Mouse (Mus musculus) limb, embryonic 15.5 days (tissue): Measurements from ENCODE around the gene Foxa1. TPM values are rescaled to one million over a fixed set of nuclear protein-coding genes. Genes with fewer than 3 reads are reported as not detected.

Experiments used
- ATAC-seq: fragments of 200-750 bp; cut with Nextera tagmentation; 2 replicates; pipeline ENCODE4 v1.8.0; 2017; ENCODE audit warnings: low read depth, moderate TSS enrichment; ENCODE audit not compliant: insufficient number of reproducible peaks, low FRiP score, low TSS enrichment
- H3K27ac ChIP-seq: fragments of 300-500 bp; sonication (generic); 2 replicates; pipeline ENCODE4 v1.5.1; 2015; ENCODE audit warnings: moderate library complexity, mild to moderate bottlenecking, inconsistent platforms
- H3K27me3 ChIP-seq: fragments of 300-500 bp; sonication (generic); 2 replicates; pipeline ENCODE4 v1.6.1; 2015; ENCODE audit warnings: inconsistent platforms
- H3K36me3 ChIP-seq: fragments of 300-500 bp; sonication (generic); 2 replicates; pipeline ENCODE4 v1.6.1; 2015; ENCODE audit warnings: inconsistent platforms
- H3K4me1 ChIP-seq: fragments of 300-500 bp; sonication (generic); 2 replicates; pipeline ENCODE4 v1.6.1; 2015; ENCODE audit warnings: inconsistent platforms
- H3K4me2 ChIP-seq: fragments of 300-500 bp; sonication (generic); 2 replicates; pipeline ENCODE4 v1.6.1; 2015; ENCODE audit warnings: mild to moderate bottlenecking, inconsistent platforms
- H3K4me3 ChIP-seq: fragments of 300-500 bp; sonication (generic); 2 replicates; pipeline ENCODE4 v1.5.1; 2015; ENCODE audit warnings: mild to moderate bottlenecking, inconsistent platforms
- H3K9ac ChIP-seq: fragments of 300-500 bp; sonication (generic); 2 replicates; pipeline ENCODE4 v1.6.1; 2015; ENCODE audit warnings: inconsistent platforms
- H3K9me3 ChIP-seq: fragments of 300-500 bp; sonication (generic); 2 replicates; pipeline ENCODE4 v1.6.1; 2016; ENCODE audit warnings: inconsistent platforms
- WGBS: fragments of 180-500 bp; shearing (Covaris S2); methylation state at CpG from one replicate; pipeline ENCODE4 v1.1.7; 2015; 5-methylcytosine and 5-hydroxymethylcytosine counted together
- polyA plus RNA-seq: library from polyadenylated mRNA; unstranded; fragments of >200 nt; fragmentation: Nextera tagmentation; extraction: Ambion mirVana; gene quantifications from 2 replicates; pipeline ENCODE4 v1.2.1, GENCODE M21; 2015

The Foxa1 gene
- polyA plus RNA-seq, 1 experiment from 2014 or later, result not detected

DNA sequence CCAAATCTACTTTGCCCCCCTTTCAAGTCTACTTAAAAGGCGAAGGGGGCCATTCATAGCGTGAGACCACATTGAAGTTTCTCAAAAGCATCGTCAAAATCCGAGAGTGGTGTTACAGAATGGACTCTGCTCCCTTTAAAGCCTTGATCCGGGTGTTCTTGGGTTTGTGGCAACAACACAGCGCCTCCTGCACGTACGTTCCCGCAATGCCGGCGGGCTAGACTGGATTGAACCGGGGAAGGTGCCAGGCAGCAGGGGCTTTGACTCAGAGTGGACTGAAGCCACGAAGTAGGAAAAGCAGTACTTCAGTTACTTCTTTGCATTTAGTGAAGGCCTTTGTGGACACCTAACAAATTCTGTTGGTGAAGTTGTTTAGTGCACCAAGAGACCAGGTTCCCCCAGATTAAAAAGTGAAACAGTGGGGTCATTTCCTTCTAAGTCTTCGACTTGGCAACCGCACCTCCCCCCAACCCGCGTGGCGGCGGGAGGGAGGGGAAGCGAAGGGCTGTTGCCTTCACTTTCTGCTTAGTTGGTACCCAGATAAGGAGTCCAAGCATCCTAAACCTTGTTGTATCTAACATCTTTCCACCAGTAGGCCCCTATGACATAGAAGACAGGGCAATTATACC is 1.8 kb upstream of the Foxa1 start:
- no peak overlapping the region for H3K9ac ChIP-seq
- H3K4me1 ChIP-seq, result peaks cover 38% of the 10 kb centered on the region
- no peak overlapping the region for H3K4me3 ChIP-seq
- H3K27ac ChIP-seq, result no peak overlapping the region
- no peak overlapping the region for H3K4me2 ChIP-seq
- peaks cover 93% of the 10 kb centered on the region for H3K27me3 ChIP-seq
- 2% methylated on average over 20 of the region's 20 CpGs for WGBS
- no peaks in the 10 kb centered on the region for H3K36me3 ChIP-seq
- no peaks in the 10 kb centered on the region for H3K9me3 ChIP-seq
- no peak for ATAC-seq

GRCm38 (mm10) chr12:57547890-57548289 is 1.2 kb upstream of the Foxa1 start:
- WGBS, result 4% methylated on average over 9 of the region's 9 CpGs
- no peak for ATAC-seq
- Histone ChIP-seq H3K9me3 (no peaks in the 10 kb centered on the region), H3K4me3 (no peak overlapping the region), H3K4me1 (peaks cover 43% of the 10 kb centered on the region), H3K27ac (no peak overlapping the region), H3K36me3 (no peaks in the 10 kb centered on the region), H3K27me3 (peaks cover 93% of the 10 kb centered on the region), H3K4me2 (no peak overlapping the region), H3K9ac (no peak overlapping the region)

GRCm38 (mm10) chr12:57545371-57546241 is 1.1 kb downstream of the Foxa1 start:
- H3K9me3 ChIP-seq, result no peaks in the 10 kb centered on the region

DNA sequence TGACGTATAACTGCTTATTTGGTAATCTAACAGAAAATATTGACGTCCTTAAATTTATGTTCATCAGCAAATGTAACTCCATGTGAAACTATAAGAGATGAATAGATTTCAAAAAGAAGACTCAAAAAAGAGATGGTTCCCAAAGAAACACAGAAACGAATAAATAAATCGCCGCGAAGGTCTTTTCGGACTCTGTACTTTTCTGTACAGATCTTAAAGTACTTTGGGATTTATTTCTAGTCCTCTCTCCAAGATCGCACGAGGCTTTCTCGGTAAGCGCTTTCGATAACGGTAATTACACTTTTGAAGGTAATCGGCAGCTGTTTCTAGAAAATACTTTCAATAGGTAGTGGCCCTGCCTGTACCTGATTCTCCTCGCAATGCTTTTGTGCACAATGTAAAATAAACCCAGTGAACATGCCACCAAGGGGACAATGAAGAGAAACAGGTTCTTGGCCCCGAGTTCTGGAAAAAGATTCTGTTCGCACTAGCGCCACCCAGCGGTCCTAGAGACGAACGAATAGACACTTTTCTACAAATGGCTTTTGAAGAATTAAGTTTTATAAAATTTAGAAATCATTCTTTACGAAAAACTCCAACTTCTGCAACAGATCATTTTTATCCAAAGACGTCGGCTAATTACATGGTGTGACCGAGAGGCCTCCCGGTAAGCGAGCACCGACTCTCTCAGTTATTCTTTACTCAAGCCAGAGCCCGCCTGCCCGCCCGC is 1.9 kb downstream of the Foxa1 start:
- Histone ChIP-seq H3K9ac (no peak overlapping the region), H3K36me3 (no peaks in the 10 kb centered on the region), H3K4me3 (peak overlapping the region; percentile 49), H3K27me3 (peaks cover 87% of the 10 kb centered on the region), H3K4me2 (peak overlapping the region; percentile 93), H3K9me3 (no peaks in the 10 kb centered on the region), H3K27ac (no peak overlapping the region), H3K4me1 (peaks cover 49% of the 10 kb centered on the region)
- ATAC-seq, result no peak
- under 1% methylated on average over 31 of the region's 31 CpGs for WGBS

More at GRCm38 (mm10) chr12:57545371-57546241, 1.1 kb downstream of the Foxa1 start:
- WGBS, result under 1% methylated on average over 99 of the region's 106 CpGs
- H3K4me3 ChIP-seq, result peak overlapping the region; percentile 49
- peaks cover 54% of the 10 kb centered on the region for H3K4me1 ChIP-seq
- peak; percentile 37; the same call in 1 of the 2 replicates for ATAC-seq
- no peak overlapping the region for H3K27ac ChIP-seq
- H3K9ac ChIP-seq, result no peak overlapping the region
- no peaks in the 10 kb centered on the region for H3K36me3 ChIP-seq
- H3K27me3 ChIP-seq, result peaks cover 92% of the 10 kb centered on the region
- peak overlapping the region; percentile 93 for H3K4me2 ChIP-seq

DNA sequence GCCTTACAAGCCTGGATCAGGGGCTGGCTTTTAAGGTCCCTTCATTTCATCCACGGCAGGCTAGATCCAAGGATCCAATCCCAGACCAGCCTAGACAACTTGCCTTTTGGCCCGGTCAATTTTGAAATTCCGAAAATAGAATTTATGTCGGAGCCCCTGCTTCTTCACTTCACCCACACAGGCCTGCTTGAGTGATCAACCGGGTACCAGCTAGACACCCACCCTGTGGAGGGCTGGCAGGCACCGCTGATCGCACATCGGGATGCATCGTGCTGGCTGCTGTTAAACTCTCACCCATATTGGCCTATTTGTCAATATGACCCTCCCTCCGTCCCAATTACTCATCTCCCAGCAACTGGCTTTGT is 3.1 kb downstream of the Foxa1 start:
- ATAC-seq, result no peak
- H3K4me3 ChIP-seq, result 0 out of 2 replicates have a peak overlapping the region, but pooled peaks have one; percentile 17
- H3K4me2 ChIP-seq, result no peak overlapping the region; the same call in 1 of the 2 replicates
- no peak overlapping the region for H3K27ac ChIP-seq
- peaks cover 85% of the 10 kb centered on the region for H3K27me3 ChIP-seq
- WGBS, result 4% methylated on average over 10 of the region's 10 CpGs
- H3K9me3 ChIP-seq, result no peaks in the 10 kb centered on the region
- H3K36me3 ChIP-seq, result no peaks in the 10 kb centered on the region
- peaks cover 50% of the 10 kb centered on the region for H3K4me1 ChIP-seq
- no peak overlapping the region for H3K9ac ChIP-seq

GRCm38 (mm10) chr12:57542746-57543626 is 3.7 kb downstream of the Foxa1 start:
- H3K4me1 ChIP-seq, result peaks cover 50% of the 10 kb centered on the region
- H3K4me3 ChIP-seq, result peak overlapping the region; percentile 17
- peaks cover 85% of the 10 kb centered on the region for H3K27me3 ChIP-seq
- WGBS, result 2% methylated on average over 63 of the region's 63 CpGs
- H3K36me3 ChIP-seq, result no peaks in the 10 kb centered on the region
- H3K27ac ChIP-seq, result no peak overlapping the region
- H3K9ac ChIP-seq, result no peak overlapping the region
- peak overlapping the region; percentile 15 for H3K4me2 ChIP-seq
- ATAC-seq, result no peak
- no peaks in the 10 kb centered on the region for H3K9me3 ChIP-seq

DNA sequence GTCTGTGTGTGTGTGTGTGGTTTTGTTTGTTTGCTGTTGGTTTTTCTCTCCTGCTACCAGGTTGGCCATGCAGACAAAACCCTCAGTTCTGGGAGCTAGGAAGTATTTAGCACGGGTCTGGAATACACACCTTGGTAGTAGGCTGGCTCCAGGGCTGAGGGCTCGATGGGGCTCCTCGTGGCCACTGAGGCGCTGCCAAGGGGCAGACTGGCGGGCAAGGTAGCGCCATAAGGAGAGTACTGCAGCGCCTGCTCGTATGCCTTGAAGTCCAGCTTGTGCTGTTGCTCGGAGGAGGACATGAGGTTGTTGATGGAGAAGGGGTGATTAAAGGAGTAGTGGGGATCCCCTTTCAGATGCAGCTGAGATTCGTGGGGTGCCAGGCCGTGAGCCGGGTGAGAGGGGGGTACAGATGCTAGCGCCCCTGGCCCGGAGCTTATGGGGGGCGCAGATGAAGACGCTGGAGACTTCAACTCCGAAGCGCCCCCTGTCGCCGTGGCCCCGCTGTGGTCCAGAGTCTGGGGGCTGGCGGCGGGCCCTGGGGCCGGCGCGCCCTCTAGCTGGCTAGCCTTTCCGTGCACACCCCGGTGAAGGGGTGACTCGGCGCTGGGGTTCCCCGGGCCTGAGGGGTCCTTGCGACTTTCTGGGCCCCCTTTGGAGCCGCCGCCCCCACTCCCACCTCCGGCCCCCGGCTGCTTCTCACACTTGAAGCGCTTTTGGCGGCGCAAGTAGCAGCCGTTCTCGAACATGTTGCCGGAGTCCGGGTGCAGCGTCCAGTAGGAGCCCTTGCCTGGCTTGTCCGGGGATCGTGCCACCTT is 4.6 kb downstream of the Foxa1 start:
- 2% methylated on average over 46 of the region's 46 CpGs for WGBS
- no peak for ATAC-seq
- Histone ChIP-seq H3K4me3 (peak overlapping the region; percentile 17), H3K4me2 (peak overlapping the region; percentile 15; the same call in 1 of the 2 replicates), H3K36me3 (no peaks in the 10 kb centered on the region), H3K9me3 (no peaks in the 10 kb centered on the region), H3K4me1 (peaks cover 50% of the 10 kb centered on the region), H3K27me3 (peaks cover 82% of the 10 kb centered on the region), H3K9ac (no peak overlapping the region), H3K27ac (no peak overlapping the region)

DNA sequence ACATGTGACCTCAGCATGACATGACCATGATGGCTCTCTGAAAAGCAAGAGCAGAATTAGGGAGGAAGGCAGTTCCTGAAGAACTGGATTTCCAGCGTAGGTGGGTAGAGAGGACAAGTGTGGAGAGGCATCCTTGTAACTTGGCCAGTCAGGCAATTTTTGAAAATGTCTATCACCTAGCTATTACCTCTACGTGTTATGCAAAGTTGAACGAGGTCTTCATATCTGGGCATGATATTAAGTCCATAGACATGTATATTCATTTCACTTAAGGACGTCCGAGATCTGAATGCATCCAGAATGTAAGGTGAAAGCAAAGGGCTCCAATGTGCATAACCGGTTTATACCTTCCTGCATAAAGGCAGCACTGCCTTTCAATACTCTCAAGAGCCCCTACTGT is 5.6 kb downstream of the Foxa1 start:
- Histone ChIP-seq H3K9ac (no peak overlapping the region), H3K4me2 (no peak overlapping the region), H3K27me3 (peaks cover 82% of the 10 kb centered on the region), H3K27ac (no peak overlapping the region), H3K36me3 (no peaks in the 10 kb centered on the region), H3K9me3 (no peaks in the 10 kb centered on the region), H3K4me3 (no peak overlapping the region), H3K4me1 (peaks cover 41% of the 10 kb centered on the region)
- no peak for ATAC-seq
- WGBS, result 9% methylated on average over 6 of the region's 6 CpGs

- 3% methylated on average over 10 of the region's 10 CpGs for WGBS
- Histone ChIP-seq H3K36me3 (no peaks in the 10 kb centered on the region), H3K27me3 (peaks cover 83% of the 10 kb centered on the region), H3K4me3 (peak overlapping the region; percentile 31), H3K4me2 (no peak overlapping the region), H3K9ac (no peak overlapping the region), H3K4me1 (peaks cover 37% of the 10 kb centered on the region), H3K9me3 (no peaks in the 10 kb centered on the region), H3K27ac (no peak overlapping the region)
- ATAC-seq, result no peak
These were observed 7.1 kb downstream of the Foxa1 start for GRCm38 (mm10) chr12:57539551-57539985.

GRCm38 (mm10) chr12:57538588-57539550 is 7.8 kb downstream of the Foxa1 start:
- no peak overlapping the region for H3K27ac ChIP-seq
- no peak for ATAC-seq
- peak overlapping the region; percentile 49 for H3K4me2 ChIP-seq
- peaks cover 85% of the 10 kb centered on the region for H3K27me3 ChIP-seq
- H3K4me3 ChIP-seq, result peak overlapping the region; percentile 31
- no peak overlapping the region for H3K9ac ChIP-seq
- no peaks in the 10 kb centered on the region for H3K36me3 ChIP-seq
- under 1% methylated on average over 63 of the region's 63 CpGs for WGBS
- no peaks in the 10 kb centered on the region for H3K9me3 ChIP-seq
- H3K4me1 ChIP-seq, result peaks cover 38% of the 10 kb centered on the region
